Mouse (Mus musculus) naive thymus-derived CD4-positive, alpha-beta T cell, adult 2 months (primary cell): Measurements from ENCODE around the gene Polr3b.

Experiments used
- DNase-seq: peaks from one replicate; pipeline ENCODE4 v3.0.0-alpha.2; 2011; ENCODE audit warnings: low read depth

Polr3b gene

GRCm38 (mm10) chr10:84710192-84710591 is 88.1 kb downstream of the Polr3b start:
- DNase-seq, result no peak

GRCm38 (mm10) chr10:84710827-84711226 is 88.7 kb downstream of the Polr3b start:
- DNase-seq, result no peak

- no peak for DNase-seq
Measured at GRCm38 (mm10) chr10:84711479-84711878, 89.4 kb downstream of the Polr3b start.

- no peak for DNase-seq
Measured at GRCm38 (mm10) chr10:84711940-84712339, 89.8 kb downstream of the Polr3b start.

- DNase-seq, result no peak
Measured at GRCm38 (mm10) chr10:84712532-84712931, 90.4 kb downstream of the Polr3b start.

- DNase-seq, result no peak
Measured at GRCm38 (mm10) chr10:84713043-84713442, 91.0 kb downstream of the Polr3b start.

- no peak for DNase-seq
Measured at GRCm38 (mm10) chr10:84715639-84716038, 93.5 kb downstream of the Polr3b start.

- DNase-seq, result no peak
Measured at GRCm38 (mm10) chr10:84716581-84716980, 94.5 kb downstream of the Polr3b start.

GRCm38 (mm10) chr10:84722711-84723110 is 100.6 kb downstream of the Polr3b start:
- DNase-seq, result no peak

- DNase-seq, result no peak
Measured at GRCm38 (mm10) chr10:84727005-84727404, 104.9 kb downstream of the Polr3b start.

GRCm38 (mm10) chr10:84727760-84728159 is 105.7 kb downstream of the Polr3b start:
- no peak for DNase-seq

- peak; percentile 13 for DNase-seq
Measured at GRCm38 (mm10) chr10:84730078-84730477, 108.0 kb downstream of the Polr3b start.

- DNase-seq, result no peak
Measured at GRCm38 (mm10) chr10:84730956-84731355, 108.9 kb downstream of the Polr3b start.

- DNase-seq, result no peak
Measured at GRCm38 (mm10) chr10:84733511-84733910, 111.4 kb downstream of the Polr3b start.

- no peak for DNase-seq
Measured at GRCm38 (mm10) chr10:84754851-84755785, 133.0 kb downstream of the Polr3b start.

- DNase-seq, result no peak
Measured at GRCm38 (mm10) chr10:84755786-84756203, 133.7 kb downstream of the Polr3b start, which contains the start of gene Rfx4. Gene Rfx4 (plus strand): TSS chr10:84756062.

- DNase-seq, result no peak
Measured at GRCm38 (mm10) chr10:84756435-84757095, 134.5 kb downstream of the Polr3b start.

GRCm38 (mm10) chr10:84757426-84758199 is 135.5 kb downstream of the Polr3b start:
- no peak for DNase-seq

- no peak for DNase-seq
Measured at GRCm38 (mm10) chr10:84758200-84758468, 136.0 kb downstream of the Polr3b start.

- DNase-seq, result no peak
Measured at GRCm38 (mm10) chr10:84758483-84759431, 136.7 kb downstream of the Polr3b start.

GRCm38 (mm10) chr10:84759511-84760117 is 137.5 kb downstream of the Polr3b start:
- DNase-seq, result no peak
